Mouse (Mus musculus) brain, embryonic 18.5 days (tissue): ENCODE measurements around the gene Fam198a.
"Not testable (repeated sequence)": the region's sequence is repeated elsewhere in the genome, so short reads cannot be mapped to it uniquely, and the experiment has no call there.

Source experiments
- DNase-seq: peaks from one replicate; pipeline ENCODE4 v3.0.0-alpha.2; 2012; ENCODE audit warnings: low read depth, low spot score

Fam198a gene

GRCm38 (mm10) chr9:122021171-122021570 is 70.4 kb downstream of the Fam198a start:
- not testable (repeated sequence) for DNase-seq

GRCm38 (mm10) chr9:122021581-122021980 is 70.8 kb downstream of the Fam198a start:
- DNase-seq = no peak

- no peak for DNase-seq
Measured at GRCm38 (mm10) chr9:122022776-122023175, 72.0 kb downstream of the Fam198a start.

- no peak for DNase-seq
Measured at GRCm38 (mm10) chr9:122023873-122024272, 73.1 kb downstream of the Fam198a start.

GRCm38 (mm10) chr9:122024419-122024818 is 73.6 kb downstream of the Fam198a start:
- DNase-seq = no peak

- no peak for DNase-seq
Measured at GRCm38 (mm10) chr9:122025855-122026590, 75.2 kb downstream of the Fam198a start.

GRCm38 (mm10) chr9:122027081-122027913 is 76.5 kb downstream of the Fam198a start:
- DNase-seq = no peak

GRCm38 (mm10) chr9:122027914-122028745 is 77.3 kb downstream of the Fam198a start:
- no peak for DNase-seq

- DNase-seq = no peak
Measured at GRCm38 (mm10) chr9:122029765-122030164, 79.0 kb downstream of the Fam198a start.
